Mouse (Mus musculus) heart, embryonic 11.5 days (tissue): ENCODE results near the gene Nkx2-5. TPM values are rescaled to one million over a fixed set of nuclear protein-coding genes. Genes with fewer than 3 reads are reported as not detected.

Experiments
- ATAC-seq: fragments of 200-750 bp; cut with Nextera tagmentation; replicated peaks from 2 replicates; pipeline ENCODE4 v1.8.0; 2017; ENCODE audit warnings: moderate library complexity; ENCODE audit not compliant: insufficient number of reproducible peaks, low FRiP score, low TSS enrichment
- H3K27ac ChIP-seq: fragments of 300-500 bp; sonication (generic); 2 replicates; pipeline ENCODE4 v1.5.1; 2014; ENCODE audit warnings: mild to moderate bottlenecking, low read depth, low read length
- H3K27me3 ChIP-seq: fragments of 300-500 bp; sonication (generic); 2 replicates; pipeline ENCODE4 v1.6.1; 2014; ENCODE audit warnings: mild to moderate bottlenecking, low read length, mixed read lengths; ENCODE audit not compliant: control insufficient read depth, insufficient read depth
- H3K36me3 ChIP-seq: fragments of 300-500 bp; sonication (generic); 2 replicates; pipeline ENCODE4 v1.6.1; 2014; ENCODE audit warnings: mild to moderate bottlenecking, low read length, moderate library complexity, mixed read lengths; ENCODE audit not compliant: control insufficient read depth, insufficient read depth
- H3K4me1 ChIP-seq: fragments of 300-500 bp; sonication (generic); 2 replicates; pipeline ENCODE4 v1.6.1; 2014; ENCODE audit warnings: low read length; ENCODE audit not compliant: control insufficient read depth, insufficient read depth
- H3K4me2 ChIP-seq: fragments of 300-500 bp; sonication (generic); 2 replicates; pipeline ENCODE4 v1.6.1; 2014; ENCODE audit warnings: mild to moderate bottlenecking, moderate library complexity
- H3K4me3 ChIP-seq: fragments of 300-500 bp; sonication (generic); 2 replicates; pipeline ENCODE4 v1.5.1; 2014; ENCODE audit warnings: low read depth, low read length
- H3K9ac ChIP-seq: fragments of 300-500 bp; sonication (generic); 2 replicates; pipeline ENCODE4 v1.6.1; 2014; ENCODE audit warnings: mild to moderate bottlenecking, low read depth, low read length, moderate library complexity
- H3K9me3 ChIP-seq: fragments of 300-500 bp; sonication (generic); replicated peaks from 2 replicates; pipeline ENCODE4 v1.6.1; 2016; ENCODE audit warnings: low read length; ENCODE audit not compliant: control insufficient read depth
- WGBS: fragments of 180-500 bp; shearing (Covaris S2); extraction: QIAGEN DNeasy Blood & Tissue Kit; methylation state at CpG from one replicate; pipeline ENCODE4 v1.1.7; 2014; ENCODE audit not compliant: insufficient replicate concordance; 5-methylcytosine and 5-hydroxymethylcytosine counted together
- polyA plus RNA-seq: library from polyadenylated mRNA; unstranded; fragments of >200 nt; fragmentation: Nextera tagmentation; extraction: Ambion mirVana; gene quantifications from 2 replicates; pipeline ENCODE4 v1.2.1, GENCODE M21; 2014

The Nkx2-5 gene
- polyA plus RNA-seq, 1 experiment from 2014 or later = 157 TPM

DNA sequence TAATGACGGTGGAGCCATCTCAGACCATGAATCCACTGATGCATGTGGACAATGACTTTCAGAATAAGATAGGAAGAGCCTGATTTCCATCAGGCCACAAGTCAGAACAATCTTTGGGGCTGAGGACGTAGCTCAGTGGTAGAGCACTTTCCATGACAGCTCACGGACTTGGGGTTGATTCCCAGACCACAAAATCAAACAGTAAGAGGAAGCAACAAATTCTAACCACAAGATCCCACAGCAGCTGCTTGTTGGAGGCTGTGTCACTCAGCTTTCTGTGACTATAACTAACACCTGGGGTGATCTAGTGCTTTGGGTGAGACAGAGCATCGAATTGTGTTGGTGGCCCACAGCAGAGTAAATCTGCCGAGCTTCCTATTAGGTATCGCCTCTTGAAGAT is 28.0 kb downstream of the Nkx2-5 start:
- no peak for ATAC-seq
- Histone ChIP-seq H3K4me1 (0 out of 2 replicates have a peak, but pooled peaks cover 3% of the 10 kb centered on the region), H3K4me2 (no peak overlapping the region), H3K4me3 (no peak overlapping the region), H3K27me3 (no peaks in the 10 kb centered on the region), H3K27ac (no peak overlapping the region), H3K9ac (no peak overlapping the region), H3K9me3 (no peaks in the 10 kb centered on the region), H3K36me3 (no peaks in the 10 kb centered on the region)
- 73% methylated on average over 6 of the region's 6 CpGs for WGBS

DNA sequence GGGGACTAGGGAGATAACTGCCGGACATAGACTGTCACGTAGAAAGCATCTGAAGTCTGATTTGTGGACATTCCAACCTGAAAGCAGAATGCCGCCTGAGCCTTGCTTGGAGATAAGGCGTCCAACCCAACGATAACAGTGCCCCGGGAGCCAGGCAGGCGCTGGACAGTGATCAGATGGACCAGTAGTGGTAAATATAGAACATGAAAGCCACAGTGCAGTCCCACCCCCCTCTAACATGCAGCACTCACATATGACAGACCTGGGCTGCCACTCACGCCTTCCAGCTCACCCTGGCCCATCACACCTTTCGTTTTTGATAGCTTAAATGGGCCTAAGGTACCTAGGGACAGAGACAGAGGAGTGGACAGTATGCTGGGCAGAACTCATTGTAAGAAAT is 31.3 kb downstream of the Nkx2-5 start:
- ATAC-seq = no peak
- H3K27ac ChIP-seq = peak overlapping the region; percentile 63; the same call in 1 of the 2 replicates
- H3K9me3 ChIP-seq = no peaks in the 10 kb centered on the region
- 0 out of 2 replicates have a peak, but pooled peaks cover 3% of the 10 kb centered on the region for H3K4me1 ChIP-seq
- WGBS = 30% methylated on average over 9 of the region's 9 CpGs
- H3K9ac ChIP-seq = no peak overlapping the region
- H3K36me3 ChIP-seq = no peaks in the 10 kb centered on the region
- H3K4me3 ChIP-seq = no peak overlapping the region
- H3K27me3 ChIP-seq = no peaks in the 10 kb centered on the region
- H3K4me2 ChIP-seq = peak overlapping the region; percentile 33; the same call in 1 of the 2 replicates

DNA sequence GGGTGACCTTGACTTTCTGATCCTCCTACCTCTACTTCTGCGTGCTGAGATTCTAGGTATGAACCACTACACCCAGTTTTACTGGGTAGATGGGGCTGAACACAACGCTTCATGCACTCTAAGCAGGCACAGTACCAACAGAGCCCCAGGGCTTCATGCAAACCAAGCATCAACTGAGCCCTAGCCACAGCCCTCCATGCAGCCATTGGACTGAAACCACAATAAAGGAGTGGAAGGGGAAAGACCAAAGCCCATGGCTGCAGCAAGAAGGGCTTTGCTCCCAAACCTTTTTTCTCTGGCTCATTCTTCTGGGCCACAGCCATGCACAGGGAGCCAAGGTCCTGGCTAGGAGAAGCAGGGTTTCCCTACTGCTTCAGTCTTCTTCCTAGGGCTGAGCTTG is 32.2 kb downstream of the Nkx2-5 start:
- no peak overlapping the region; the same call in 1 of the 2 replicates for H3K27ac ChIP-seq
- H3K9ac ChIP-seq = no peak overlapping the region
- H3K27me3 ChIP-seq = no peaks in the 10 kb centered on the region
- H3K9me3 ChIP-seq = no peaks in the 10 kb centered on the region
- H3K36me3 ChIP-seq = no peaks in the 10 kb centered on the region
- 66% methylated on average over 2 of the region's 2 CpGs for WGBS
- ATAC-seq = no peak
- no peak overlapping the region for H3K4me3 ChIP-seq
- no peak overlapping the region for H3K4me2 ChIP-seq
- H3K4me1 ChIP-seq = 0 out of 2 replicates have a peak, but pooled peaks cover 3% of the 10 kb centered on the region

- H3K4me3 ChIP-seq = no peak overlapping the region
- H3K4me2 ChIP-seq = no peak overlapping the region
- no peaks in the 10 kb centered on the region for H3K4me1 ChIP-seq
- H3K9me3 ChIP-seq = no peaks in the 10 kb centered on the region
- no peak for ATAC-seq
- H3K27ac ChIP-seq = no peak overlapping the region
- H3K36me3 ChIP-seq = no peaks in the 10 kb centered on the region
- H3K27me3 ChIP-seq = no peaks in the 10 kb centered on the region
- no peak overlapping the region for H3K9ac ChIP-seq
- WGBS = 86% methylated on average over 3 of the region's 3 CpGs
Observed at GRCm38 (mm10) chr17:26802886-26803285, 41.9 kb downstream of the Nkx2-5 start.

DNA sequence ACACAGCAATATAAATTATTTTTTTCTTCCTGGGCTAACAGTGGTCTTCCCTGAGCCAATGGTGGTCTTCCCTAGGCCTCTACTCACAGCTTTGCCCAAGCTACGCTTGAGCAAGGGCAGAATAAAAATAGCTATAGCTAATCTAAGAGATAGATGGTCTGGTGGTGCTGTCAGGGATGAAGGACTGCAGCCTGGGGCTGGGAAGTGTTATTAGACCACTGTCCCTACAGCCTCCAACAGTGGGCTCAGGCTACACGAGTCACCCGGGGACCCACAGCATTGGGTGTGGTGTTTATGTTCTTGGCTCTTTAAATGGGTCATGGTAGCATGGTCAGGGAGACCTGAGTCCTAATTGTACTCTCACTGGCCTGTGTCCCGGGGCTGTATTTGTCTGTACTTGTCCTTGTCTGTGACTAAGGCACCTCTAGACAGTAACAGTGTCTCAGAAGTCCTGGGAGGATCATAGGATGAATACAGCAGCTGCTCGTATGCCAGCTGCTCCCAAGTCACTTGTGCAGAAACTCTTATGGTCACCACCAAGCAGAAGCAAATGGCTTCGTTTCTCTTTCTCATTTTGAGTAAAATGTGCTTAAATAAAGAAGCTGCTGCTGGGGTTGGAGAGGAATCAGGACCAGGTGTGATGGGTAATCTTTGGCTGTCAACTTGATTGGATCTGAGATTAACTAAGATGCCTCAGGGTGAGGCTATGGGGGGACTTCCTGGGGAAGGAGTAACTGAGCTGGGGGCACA is 47.3 kb downstream of the Nkx2-5 start:
- no peak for ATAC-seq
- 35% methylated on average over 6 of the region's 6 CpGs for WGBS
- no peak overlapping the region for H3K9ac ChIP-seq
- H3K4me2 ChIP-seq = peak overlapping the region; percentile 16; the same call in 1 of the 2 replicates
- H3K4me3 ChIP-seq = no peak overlapping the region
- H3K27me3 ChIP-seq = no peaks in the 10 kb centered on the region
- no peaks in the 10 kb centered on the region for H3K9me3 ChIP-seq
- peak overlapping the region; percentile 62 for H3K27ac ChIP-seq
- H3K4me1 ChIP-seq = peaks cover 11% of the 10 kb centered on the region
- H3K36me3 ChIP-seq = no peaks in the 10 kb centered on the region; the same call in 1 of the 2 replicates

- Histone ChIP-seq H3K4me2 (no peak overlapping the region), H3K9me3 (no peaks in the 10 kb centered on the region), H3K36me3 (peaks cover 5% of the 10 kb centered on the region; the same call in 1 of the 2 replicates), H3K9ac (no peak overlapping the region), H3K27ac (no peak overlapping the region), H3K4me3 (no peak overlapping the region), H3K27me3 (no peaks in the 10 kb centered on the region), H3K4me1 (peaks cover 11% of the 10 kb centered on the region)
- WGBS = 62% methylated on average over 7 of the region's 7 CpGs
- no peak for ATAC-seq
Observed at GRCm38 (mm10) chr17:26795386-26795785, 49.4 kb downstream of the Nkx2-5 start.

GRCm38 (mm10) chr17:26794744-26795143 is 50.1 kb downstream of the Nkx2-5 start:
- no peak overlapping the region for H3K4me2 ChIP-seq
- H3K9me3 ChIP-seq = no peaks in the 10 kb centered on the region
- peaks cover 11% of the 10 kb centered on the region for H3K4me1 ChIP-seq
- H3K27ac ChIP-seq = no peak overlapping the region
- WGBS = 13% methylated on average over 3 of the region's 3 CpGs
- no peak overlapping the region for H3K4me3 ChIP-seq
- no peak for ATAC-seq
- H3K36me3 ChIP-seq = peaks cover 5% of the 10 kb centered on the region
- H3K9ac ChIP-seq = no peak overlapping the region
- no peaks in the 10 kb centered on the region for H3K27me3 ChIP-seq

GRCm38 (mm10) chr17:26793068-26793765 is 51.6 kb downstream of the Nkx2-5 start:
- Histone ChIP-seq H3K4me3 (no peak overlapping the region), H3K9me3 (no peaks in the 10 kb centered on the region), H3K9ac (no peak overlapping the region), H3K4me2 (no peak overlapping the region), H3K36me3 (peaks cover 14% of the 10 kb centered on the region), H3K27me3 (no peaks in the 10 kb centered on the region), H3K4me1 (peaks cover 11% of the 10 kb centered on the region), H3K27ac (no peak overlapping the region)
- no peak for ATAC-seq
- 73% methylated on average over 5 of the region's 5 CpGs for WGBS
